Mouse (Mus musculus) forebrain, embryonic 16.5 days (tissue): ENCODE measurements around the gene Txnrd1. TPM values are rescaled to one million over a fixed set of nuclear protein-coding genes. Genes with fewer than 3 reads are reported as not detected.

Source experiments
- ATAC-seq: fragments of 200-750 bp; cut with Nextera tagmentation; 2 replicates; pipeline ENCODE4 v1.8.0; 2017; ENCODE audit warnings: mild to moderate bottlenecking, moderate library complexity
- H3K27ac ChIP-seq: fragments of 300-500 bp; sonication (generic); 2 replicates; pipeline ENCODE4 v1.5.1; 2014; ENCODE audit warnings: low read length, control low read depth
- H3K27me3 ChIP-seq: fragments of 300-500 bp; sonication (generic); replicated peaks from 2 replicates; pipeline ENCODE4 v1.6.1; 2014; ENCODE audit warnings: low read length; ENCODE audit not compliant: control insufficient read depth, insufficient read depth
- H3K36me3 ChIP-seq: fragments of 300-500 bp; sonication (generic); 2 replicates; pipeline ENCODE4 v1.6.1; 2014; ENCODE audit not compliant: control insufficient read depth, insufficient read depth
- H3K4me1 ChIP-seq: fragments of 300-500 bp; sonication (generic); replicated peaks from 2 replicates; pipeline ENCODE4 v1.6.1; 2014; ENCODE audit warnings: low read length; ENCODE audit not compliant: control insufficient read depth, insufficient read depth
- H3K4me2 ChIP-seq: fragments of 300-500 bp; sonication (generic); 2 replicates; pipeline ENCODE4 v1.6.1; 2014; ENCODE audit warnings: mild to moderate bottlenecking, low read length, control low read depth
- H3K4me3 ChIP-seq: fragments of 300-500 bp; sonication (generic); replicated peaks from 2 replicates; pipeline ENCODE4 v1.5.1; 2014; ENCODE audit warnings: mild to moderate bottlenecking, low read length, control low read depth
- H3K9ac ChIP-seq: fragments of 300-500 bp; sonication (generic); replicated peaks from 2 replicates; pipeline ENCODE4 v1.6.1; 2014; ENCODE audit warnings: low read depth, low read length, control low read depth
- H3K9me3 ChIP-seq: fragments of 300-500 bp; sonication (generic); 2 replicates; pipeline ENCODE4 v1.6.1; 2016; ENCODE audit warnings: low read length; ENCODE audit not compliant: control insufficient read depth
- WGBS: fragments of 180-500 bp; shearing (Covaris S2); extraction: QIAGEN DNeasy Blood & Tissue Kit; methylation state at CpG from one replicate; pipeline ENCODE4 v1.1.7; 2014; 5-methylcytosine and 5-hydroxymethylcytosine counted together
- polyA plus RNA-seq: library from polyadenylated mRNA; unstranded; fragments of >200 nt; fragmentation: Nextera tagmentation; extraction: Ambion mirVana; gene quantifications from 2 replicates; pipeline ENCODE4 v1.2.1, GENCODE M21; 2015

The Txnrd1 gene
- polyA plus RNA-seq, 1 experiment from 2014 or later: 157 TPM

- Histone ChIP-seq H3K27ac (no peak overlapping the region), H3K27me3 (no peaks in the 10 kb centered on the region), H3K4me2 (no peak overlapping the region), H3K9me3 (no peaks in the 10 kb centered on the region), H3K9ac (no peak overlapping the region), H3K36me3 (no peaks in the 10 kb centered on the region), H3K4me3 (no peak overlapping the region), H3K4me1 (peaks cover 4% of the 10 kb centered on the region)
- ATAC-seq: no peak
- WGBS: 88% methylated on average over 6 of the region's 6 CpGs
Measured at GRCm38 (mm10) chr10:82868418-82869086, 34.8 kb downstream of the Txnrd1 start.

GRCm38 (mm10) chr10:82875446-82875845 is 41.7 kb downstream of the Txnrd1 start:
- 89% methylated on average over 10 of the region's 10 CpGs for WGBS
- no peaks in the 10 kb centered on the region for H3K27me3 ChIP-seq
- H3K4me2 ChIP-seq: no peak overlapping the region
- ATAC-seq: no peak
- H3K36me3 ChIP-seq: peaks cover 42% of the 10 kb centered on the region
- H3K4me1 ChIP-seq: no peaks in the 10 kb centered on the region
- no peak overlapping the region for H3K9ac ChIP-seq
- no peak overlapping the region for H3K4me3 ChIP-seq
- H3K9me3 ChIP-seq: no peaks in the 10 kb centered on the region
- H3K27ac ChIP-seq: no peak overlapping the region

DNA sequence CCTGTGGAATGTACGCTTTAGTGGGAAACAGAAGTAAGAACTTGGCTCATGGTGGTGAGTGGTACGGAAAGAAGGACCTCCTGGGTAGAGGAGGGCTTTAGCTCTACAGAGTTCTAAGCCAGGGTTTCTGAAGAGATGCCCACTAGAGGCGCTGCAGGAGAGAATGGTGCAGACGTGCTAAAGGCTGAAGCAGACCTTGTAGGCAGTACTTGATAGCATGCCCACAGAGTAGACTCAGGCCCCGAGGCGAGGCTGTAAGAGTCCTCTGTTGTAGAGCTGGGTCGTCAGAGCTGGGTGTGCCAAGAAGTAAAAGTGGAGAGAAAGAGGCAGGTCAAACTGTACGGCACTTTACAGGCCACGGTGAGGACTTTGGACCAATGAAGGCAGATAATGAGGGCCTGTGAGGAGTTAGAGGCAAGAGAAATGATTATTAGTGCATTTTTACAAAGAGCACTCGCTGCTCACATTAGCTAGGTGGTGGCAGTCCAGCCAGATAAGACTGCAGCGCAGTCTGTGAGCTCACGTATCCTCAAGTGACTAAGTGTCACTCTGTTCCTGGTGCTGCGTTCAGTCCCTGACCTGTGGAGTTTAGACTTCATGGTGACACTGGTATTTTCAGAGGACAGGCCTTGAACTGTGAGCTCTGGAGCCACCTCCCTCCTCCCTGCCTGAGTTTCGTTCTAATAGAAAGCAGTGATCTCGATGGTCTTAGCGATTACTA is 42.5 kb downstream of the Txnrd1 start:
- WGBS: 81% methylated on average over 16 of the region's 16 CpGs
- no peaks in the 10 kb centered on the region for H3K9me3 ChIP-seq
- no peak for ATAC-seq
- H3K36me3 ChIP-seq: peaks cover 42% of the 10 kb centered on the region
- H3K27ac ChIP-seq: no peak overlapping the region
- no peaks in the 10 kb centered on the region for H3K4me1 ChIP-seq
- no peak overlapping the region for H3K4me2 ChIP-seq
- no peak overlapping the region for H3K4me3 ChIP-seq
- H3K9ac ChIP-seq: no peak overlapping the region
- H3K27me3 ChIP-seq: no peaks in the 10 kb centered on the region

DNA sequence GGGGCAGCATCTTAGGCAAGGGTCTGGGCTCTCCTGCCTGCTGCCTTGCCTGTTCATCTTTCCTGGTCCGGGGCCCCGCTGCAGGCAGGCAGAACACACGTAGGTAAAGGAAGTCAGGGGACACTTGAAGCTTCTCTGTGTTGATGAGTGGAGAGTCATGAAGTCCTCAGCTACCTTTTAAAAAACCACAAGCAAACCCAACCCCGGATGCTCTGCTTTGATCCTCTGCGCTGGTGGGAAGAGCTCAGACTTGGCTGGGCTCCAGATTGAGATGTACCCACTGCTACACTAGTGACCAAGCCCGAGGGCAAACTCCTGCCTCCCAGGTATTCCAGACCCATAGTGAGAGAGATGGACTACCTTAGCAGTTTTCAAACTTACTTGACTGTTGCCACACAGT is 53.6 kb downstream of the Txnrd1 start:
- Histone ChIP-seq H3K4me2 (no peak overlapping the region), H3K4me1 (peaks cover 3% of the 10 kb centered on the region; the same call in 1 of the 2 replicates), H3K27ac (no peak overlapping the region), H3K4me3 (no peak overlapping the region), H3K27me3 (no peaks in the 10 kb centered on the region), H3K9ac (no peak overlapping the region), H3K36me3 (peaks cover 51% of the 10 kb centered on the region), H3K9me3 (no peaks in the 10 kb centered on the region)
- 89% methylated on average over 6 of the region's 6 CpGs for WGBS
- ATAC-seq: no peak

- ATAC-seq: no peak
- no peak overlapping the region for H3K27ac ChIP-seq
- H3K4me2 ChIP-seq: no peak overlapping the region
- WGBS: 92% methylated on average over 8 of the region's 8 CpGs
- H3K9me3 ChIP-seq: no peaks in the 10 kb centered on the region
- no peaks in the 10 kb centered on the region for H3K27me3 ChIP-seq
- H3K4me3 ChIP-seq: no peak overlapping the region
- peaks cover 8% of the 10 kb centered on the region; the same call in 1 of the 2 replicates for H3K4me1 ChIP-seq
- H3K36me3 ChIP-seq: peaks cover 45% of the 10 kb centered on the region
- no peak overlapping the region for H3K9ac ChIP-seq
Measured at GRCm38 (mm10) chr10:82888576-82888975, 54.8 kb downstream of the Txnrd1 start.

GRCm38 (mm10) chr10:82889447-82889973 is 55.8 kb downstream of the Txnrd1 start:
- no peak for ATAC-seq
- no peaks in the 10 kb centered on the region for H3K9me3 ChIP-seq
- H3K27me3 ChIP-seq: no peaks in the 10 kb centered on the region
- no peak overlapping the region for H3K9ac ChIP-seq
- H3K4me2 ChIP-seq: no peak overlapping the region
- no peak overlapping the region for H3K27ac ChIP-seq
- no peak overlapping the region for H3K4me3 ChIP-seq
- 51% methylated on average over 9 of the region's 9 CpGs for WGBS
- peaks cover 40% of the 10 kb centered on the region for H3K36me3 ChIP-seq
- peaks cover 16% of the 10 kb centered on the region for H3K4me1 ChIP-seq

- ATAC-seq: no peak
- Histone ChIP-seq H3K9ac (no peak overlapping the region), H3K36me3 (peaks cover 30% of the 10 kb centered on the region)
Measured at GRCm38 (mm10) chr10:82890936-82891335, 57.2 kb downstream of the Txnrd1 start.

GRCm38 (mm10) chr10:82891427-82891826 is 57.7 kb downstream of the Txnrd1 start:
- no peak overlapping the region for H3K4me3 ChIP-seq
- peaks cover 35% of the 10 kb centered on the region for H3K36me3 ChIP-seq
- H3K27me3 ChIP-seq: no peaks in the 10 kb centered on the region
- H3K4me2 ChIP-seq: no peak overlapping the region
- no peaks in the 10 kb centered on the region for H3K9me3 ChIP-seq
- no peak overlapping the region for H3K9ac ChIP-seq
- no peak for ATAC-seq
- WGBS: 91% methylated on average over 7 of the region's 7 CpGs
- no peak overlapping the region for H3K27ac ChIP-seq
- H3K4me1 ChIP-seq: peaks cover 16% of the 10 kb centered on the region

More at GRCm38 (mm10) chr10:82890936-82891335, 57.2 kb downstream of the Txnrd1 start:
- no peaks in the 10 kb centered on the region for H3K9me3 ChIP-seq
- no peak overlapping the region for H3K27ac ChIP-seq
- no peaks in the 10 kb centered on the region for H3K27me3 ChIP-seq
- no peak overlapping the region for H3K4me3 ChIP-seq
- WGBS: 93% methylated on average over 2 of the region's 2 CpGs
- no peak overlapping the region for H3K4me2 ChIP-seq
- peaks cover 16% of the 10 kb centered on the region for H3K4me1 ChIP-seq

DNA sequence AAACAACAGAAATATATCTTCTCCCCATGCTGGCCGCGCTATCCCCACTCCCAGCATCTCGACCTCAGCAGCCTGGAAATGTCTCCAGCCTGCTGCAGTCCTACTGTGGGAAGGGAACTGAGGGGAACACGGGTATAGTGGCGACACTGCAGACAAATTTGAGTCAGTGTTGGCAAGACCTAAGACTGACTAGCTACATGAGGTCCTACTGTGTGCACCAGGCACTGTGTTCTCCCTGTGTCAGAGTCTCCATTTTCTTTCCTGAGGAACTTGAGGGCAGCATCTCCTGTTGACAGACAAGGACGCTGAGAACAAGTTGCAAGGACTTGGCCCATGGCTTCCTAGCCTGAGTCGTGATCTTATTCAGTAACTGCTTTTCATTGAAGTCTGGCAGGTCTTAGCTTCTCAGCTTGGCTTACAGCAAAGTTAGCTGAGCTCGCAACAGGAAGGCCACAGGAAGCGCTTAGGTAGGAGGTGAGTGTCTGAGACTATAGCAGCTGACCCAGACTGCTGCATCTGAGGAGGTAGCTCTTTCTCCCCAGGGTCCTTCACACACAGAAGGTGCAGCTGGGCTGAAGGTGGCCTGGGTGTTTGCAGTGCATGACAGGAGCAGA is 58.8 kb downstream of the Txnrd1 start:
- Histone ChIP-seq H3K4me3 (no peak overlapping the region), H3K4me2 (no peak overlapping the region), H3K27ac (no peak overlapping the region), H3K36me3 (peaks cover 33% of the 10 kb centered on the region), H3K9me3 (no peaks in the 10 kb centered on the region), H3K27me3 (no peaks in the 10 kb centered on the region), H3K9ac (no peak overlapping the region), H3K4me1 (peaks cover 16% of the 10 kb centered on the region)
- 93% methylated on average over 9 of the region's 9 CpGs for WGBS
- ATAC-seq: no peak
